Mouse (Mus musculus) heart, postnatal 25 days (tissue): ENCODE data around the gene Col5a1. TPM values are rescaled to one million over a fixed set of nuclear protein-coding genes. Genes with fewer than 3 reads are reported as not detected.

Experiments
- DNase-seq: peaks from one replicate; pipeline ENCODE4 v3.0.0; 2022; ENCODE audit warnings: low spot score
- intact Hi-C: fragments of 180-260 bp; cut with DNase I; formaldehyde crosslinking; loops from one replicate; pipeline ENCODE4 v1.15.1; 2025
- total RNA-seq, 2 experiments: library from RNA; stranded (reverse); gene quantifications; 2 replicates each; pipeline ENCODE4 v1.2.3; 2021

Gene Col5a1
- total RNA-seq, 2 experiments from 2014 or later: 50.0 to 58.3 TPM

DNA sequence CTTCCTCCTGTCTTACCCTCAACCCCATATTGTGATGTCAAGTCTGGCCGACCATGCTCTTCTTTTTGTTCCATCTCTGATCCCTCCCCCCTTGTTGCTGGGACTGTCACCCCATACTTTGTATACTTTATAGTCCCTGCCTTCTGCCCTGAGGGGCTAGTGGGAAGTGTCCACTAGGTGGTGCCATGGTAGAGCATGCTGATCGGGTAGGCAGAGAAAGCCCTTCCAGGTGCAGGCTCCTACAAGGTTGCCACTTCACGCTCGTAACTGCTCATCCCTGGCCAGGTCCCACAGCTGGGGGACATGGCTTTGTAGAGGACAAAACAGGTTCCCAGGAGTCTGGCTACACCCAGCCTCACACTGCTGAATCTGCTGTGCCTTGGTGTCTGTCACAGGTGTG, 29.5 kb downstream of the Col5a1 start:
- intact Hi-C loops: no loop called here
- no peak for DNase-seq

GRCm38 (mm10) chr2:27916316-27916715, 30.1 kb downstream of the Col5a1 start:
- intact Hi-C loops: no loop called here
- DNase-seq: no peak

DNA sequence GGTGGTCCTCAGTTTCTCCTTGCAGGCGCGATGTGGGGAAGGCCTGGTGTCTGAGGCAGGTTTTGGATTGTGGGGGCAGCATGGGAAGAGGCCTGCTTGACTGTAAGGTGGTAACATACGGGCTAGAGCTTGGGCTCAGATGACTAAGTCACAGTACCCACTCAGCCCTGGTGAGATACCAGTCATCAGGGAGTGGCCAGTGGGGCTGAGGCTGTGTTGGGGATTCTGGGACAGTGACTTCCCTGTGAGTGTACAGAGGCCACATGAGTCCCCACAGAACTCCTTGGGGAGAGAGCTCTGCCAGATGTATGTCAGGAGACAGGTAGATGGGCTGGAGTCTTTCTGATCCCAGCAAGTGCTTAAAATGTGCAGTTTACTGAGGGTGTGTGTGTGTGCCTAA, 31.0 kb downstream of the Col5a1 start:
- intact Hi-C loops: no loop called here
- DNase-seq: no peak

GRCm38 (mm10) chr2:27918106-27918505, 31.9 kb downstream of the Col5a1 start:
- intact Hi-C loops: no loop called here
- DNase-seq: no peak

GRCm38 (mm10) chr2:27919309-27919850, 33.2 kb downstream of the Col5a1 start:
- intact Hi-C loops: no loop called here
- no peak for DNase-seq

DNA sequence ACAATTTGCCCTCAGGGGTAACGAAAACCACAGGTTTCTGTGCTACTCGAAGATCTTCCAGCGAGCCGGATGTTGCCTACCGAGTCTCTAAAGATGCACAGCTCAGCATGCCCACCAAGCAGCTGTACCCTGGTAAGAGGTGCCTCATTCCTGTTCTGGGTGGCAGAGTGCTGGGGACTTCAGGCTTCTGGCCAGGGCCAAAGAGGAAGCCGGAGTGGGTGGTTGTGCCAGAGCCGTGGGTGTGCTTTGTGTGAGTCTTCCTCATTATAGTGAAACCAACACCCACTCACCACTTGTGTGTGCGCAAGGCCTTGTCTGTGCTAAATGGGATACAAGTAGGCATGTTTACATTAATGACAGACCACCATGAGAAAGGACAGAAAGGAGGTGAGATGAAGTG, 35.8 kb downstream of the Col5a1 start:
- intact Hi-C loops: loop anchor here (10.0 kb wide), 1 partner anchor 283 kb away; no protein-coding TSS in a partner anchor
- DNase-seq: no peak

- intact Hi-C loops: loop anchor here (10.0 kb wide), 1 partner anchor 281 kb away; no protein-coding TSS in a partner anchor
- no peak for DNase-seq
These were observed 37.5 kb downstream of the Col5a1 start for GRCm38 (mm10) chr2:27923718-27924117.

GRCm38 (mm10) chr2:27924463-27924862, 38.2 kb downstream of the Col5a1 start:
- intact Hi-C loops: loop anchor here (10.0 kb wide), 1 partner anchor 280 kb away; no protein-coding TSS in a partner anchor
- no peak for DNase-seq

DNA sequence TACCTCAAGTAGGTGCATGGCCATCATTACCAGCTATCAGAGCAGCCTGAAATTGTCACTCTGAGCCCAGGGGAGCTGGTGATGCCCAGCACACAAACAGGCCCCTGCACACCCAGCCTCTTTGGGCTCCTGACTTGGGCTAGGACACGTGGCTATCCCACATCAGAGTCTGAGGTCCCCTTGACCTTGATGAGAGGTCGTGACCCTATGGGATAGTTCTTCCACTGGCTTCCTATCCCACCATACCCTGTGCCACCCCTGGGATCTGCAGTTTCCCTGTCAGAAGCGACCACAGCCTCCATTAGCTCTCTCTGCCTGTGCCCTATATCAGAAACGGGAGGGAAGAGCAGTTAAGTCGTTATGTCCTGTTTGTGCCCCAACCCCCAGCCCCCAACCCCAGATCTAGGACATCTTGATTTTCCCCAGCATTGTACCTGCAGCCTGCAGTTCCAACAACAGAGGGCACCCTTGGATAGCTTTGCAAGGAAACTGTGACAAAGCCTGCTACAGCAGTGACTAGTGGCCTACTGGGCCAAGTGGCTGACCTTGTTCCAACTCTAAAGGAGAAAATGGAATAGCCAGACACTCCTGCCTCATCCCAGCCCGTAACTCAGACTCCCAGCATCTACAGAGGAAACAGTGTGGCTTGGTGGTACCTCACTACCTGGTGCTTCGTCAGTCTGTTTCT, 40.4 kb downstream of the Col5a1 start:
- intact Hi-C loops: loop anchor here (2.0 to 10.0 kb wide), 4 partner anchors 38 to 496 kb away; no protein-coding TSS in a partner anchor
- no peak for DNase-seq

DNA sequence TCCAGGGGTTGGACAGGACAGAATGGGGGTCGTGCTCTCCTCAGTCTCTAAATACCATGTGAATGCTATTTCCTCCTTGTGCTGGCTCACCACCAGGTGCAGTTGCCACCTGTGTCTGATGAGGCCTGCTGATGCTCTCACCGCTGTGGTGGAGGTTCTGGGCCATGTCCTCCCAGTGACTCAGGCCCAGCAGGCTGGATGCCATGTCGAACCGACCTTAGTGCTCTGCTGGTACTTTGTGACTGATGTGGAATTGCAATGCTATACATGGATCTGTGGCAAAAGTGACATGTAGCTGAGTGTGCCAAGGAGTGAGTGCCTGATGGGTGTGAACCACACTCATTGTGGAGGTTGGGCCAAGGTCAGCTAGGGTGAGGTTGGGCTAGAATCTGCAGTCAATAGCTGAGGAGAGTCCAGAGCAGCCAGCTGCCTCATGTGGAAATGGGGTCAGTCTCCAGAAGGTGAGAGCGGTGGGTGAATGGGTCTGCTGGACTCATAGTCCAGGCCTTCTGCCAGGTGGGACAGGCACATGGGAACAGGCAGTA, 44.3 kb downstream of the Col5a1 start:
- intact Hi-C loops: no loop called here

DNA sequence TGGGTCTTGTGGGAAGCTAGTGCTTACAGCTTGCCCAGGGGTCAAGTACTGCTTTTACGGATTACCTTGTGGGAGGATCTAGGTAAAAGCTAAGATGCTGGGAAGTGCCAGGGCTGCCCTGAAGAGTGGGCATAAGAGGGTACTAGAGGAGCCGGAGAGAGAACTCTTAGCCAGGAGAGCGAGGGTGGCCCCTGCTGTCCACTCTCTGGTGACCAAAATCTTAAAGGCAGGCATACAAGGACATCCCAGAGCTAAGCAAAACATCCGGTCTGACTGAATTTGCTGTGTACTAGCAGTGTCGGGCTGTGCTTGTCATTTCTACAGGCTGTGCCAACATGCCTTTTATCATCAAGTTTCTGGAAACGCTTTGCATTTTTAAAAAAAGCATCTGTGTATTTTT, 44.9 kb downstream of the Col5a1 start:
- intact Hi-C loops: no loop called here
- no peak for DNase-seq

More for the DNA sequence above, 44.3 kb downstream of the Col5a1 start:
- no peak for DNase-seq

- no peak for DNase-seq
- intact Hi-C loops: no loop called here
These were observed 45.7 kb downstream of the Col5a1 start for GRCm38 (mm10) chr2:27931971-27932370.

- DNase-seq: peak; percentile 57
These were observed 48.0 kb downstream of the Col5a1 start for GRCm38 (mm10) chr2:27934269-27934668.

DNA sequence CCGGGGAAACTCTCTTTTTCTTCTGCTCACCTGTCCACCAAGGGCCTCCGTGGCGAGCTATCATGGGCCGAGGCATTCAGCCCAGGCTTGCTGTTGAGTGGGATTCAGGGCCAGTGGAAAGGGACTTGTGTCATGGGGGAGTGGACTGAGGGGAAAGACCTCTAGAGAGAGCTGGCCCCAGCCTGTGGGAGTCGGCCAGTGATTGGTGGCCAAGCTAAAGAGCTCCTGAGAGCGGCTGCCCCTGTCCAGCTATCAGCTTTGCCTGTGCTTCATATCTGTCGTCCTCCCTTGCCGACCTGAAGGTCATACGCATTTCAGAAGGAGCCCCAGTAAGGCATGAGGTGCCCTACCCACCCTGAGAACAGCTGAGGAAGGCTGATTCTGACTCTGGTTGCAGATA, 48.6 kb downstream of the Col5a1 start:
- intact Hi-C loops: no loop called here
- no peak for DNase-seq

More at GRCm38 (mm10) chr2:27934269-27934668, 48.0 kb downstream of the Col5a1 start:
- intact Hi-C loops: no loop called here

DNA sequence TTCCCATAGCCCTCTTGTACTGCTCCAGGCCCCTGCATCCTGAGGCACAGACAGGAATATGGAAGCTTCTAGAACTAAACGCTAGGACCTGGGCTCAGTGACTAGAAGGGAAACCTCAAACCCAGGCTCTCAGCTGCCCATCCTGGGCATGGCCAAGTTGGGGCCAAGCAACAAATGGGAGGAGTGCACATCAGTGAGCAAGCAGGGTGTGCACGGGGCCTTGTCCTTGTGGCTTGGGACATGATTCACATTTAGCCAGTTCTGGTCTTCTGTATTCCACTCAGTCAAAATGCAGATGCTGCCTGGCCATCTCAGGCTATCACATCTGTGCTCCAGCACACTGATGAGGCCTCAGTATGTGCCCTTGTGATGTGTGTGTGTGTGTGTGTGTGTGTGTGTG, 49.2 kb downstream of the Col5a1 start:
- DNase-seq: no peak
- intact Hi-C loops: no loop called here

- intact Hi-C loops: no loop called here
These were observed 50.5 kb downstream of the Col5a1 start for GRCm38 (mm10) chr2:27936607-27937191.

GRCm38 (mm10) chr2:27939433-27939832, 53.2 kb downstream of the Col5a1 start:
- peak; percentile 54 for DNase-seq
- intact Hi-C loops: no loop called here

More at GRCm38 (mm10) chr2:27936607-27937191, 50.5 kb downstream of the Col5a1 start:
- DNase-seq: peak; percentile 71

GRCm38 (mm10) chr2:27940144-27940543, 53.9 kb downstream of the Col5a1 start:
- no peak for DNase-seq
- intact Hi-C loops: no loop called here

DNA sequence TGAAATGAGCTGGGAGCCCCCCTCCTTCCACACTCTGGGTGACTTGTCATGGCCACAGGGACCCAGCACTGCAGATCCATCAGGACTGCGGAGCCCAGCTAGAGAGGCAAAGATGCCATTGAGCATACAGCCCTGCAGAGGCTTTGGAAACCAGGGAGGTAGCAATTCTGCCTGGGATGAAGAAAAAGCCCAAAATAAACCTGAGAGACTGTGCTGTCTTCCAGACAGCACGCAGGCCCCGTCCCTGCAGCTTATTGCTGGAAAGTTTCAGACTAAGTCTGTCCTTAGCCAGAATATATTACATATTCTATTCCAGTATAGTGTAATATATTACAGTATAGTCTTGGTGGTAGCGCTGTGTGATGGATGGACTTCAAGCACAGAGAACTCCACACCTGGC, 61.0 kb downstream of the Col5a1 start:
- intact Hi-C loops: no loop called here
- DNase-seq: no peak

DNA sequence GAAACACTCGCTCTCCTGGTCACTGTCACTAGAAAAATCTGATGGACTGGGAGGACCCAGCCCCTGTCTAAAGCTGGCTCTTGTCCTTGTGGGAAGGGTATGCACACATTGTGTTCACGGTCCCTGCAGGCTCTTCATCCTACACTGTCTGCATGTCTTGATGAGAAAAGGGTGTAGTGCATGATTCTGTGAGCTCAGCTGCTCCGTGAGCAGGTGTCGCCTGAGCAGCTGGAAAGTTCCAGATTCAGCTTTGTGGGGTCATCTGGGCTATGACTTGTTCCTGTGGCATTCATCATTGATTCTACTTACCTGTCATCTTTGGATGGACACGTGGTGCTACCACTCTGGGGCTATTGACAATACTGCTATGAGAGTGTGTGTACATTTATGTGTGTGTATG, 61.7 kb downstream of the Col5a1 start:
- DNase-seq: no peak
- intact Hi-C loops: no loop called here

- peak; percentile 52 for DNase-seq
- intact Hi-C loops: no loop called here
These were observed 67.6 kb downstream of the Col5a1 start for GRCm38 (mm10) chr2:27953866-27954265.
